ENCODE assay signal across 31 mouse cellular contexts in genomic region chrX:110109490-110109889, GRCm38 (mm10).
"Had no signal": no experiment of that assay in that cellular context is flagged by ENCODE, and none has a peak within 500 bp of the region (broad histone marks: within the 10 kb centered on the region; RNA-seq: fewer than 3 reads in every experiment).

No protein-coding gene starts in this region.

- H3K27me3 ChIP-seq: heart, embryonic 12.5 days; heart, embryonic 13.5 days; heart, embryonic 15.5 days; hindbrain, embryonic 12.5 days; hindbrain, embryonic 13.5 days; hindbrain, embryonic 15.5 days; intestine, embryonic 15.5 days; kidney, embryonic 15.5 days had no signal

- DNase-seq: heart, postnatal 10 days; heart, postnatal 14 days; heart, postnatal 36 days; heart, postnatal 4 days; kidney, adult 11 months; kidney, adult 18-20 months; kidney, adult 2 months; kidney, adult 8-10 months; kidney, adult 9 months; kidney, postnatal 10 days; kidney, postnatal 14 days; kidney, postnatal 25 days; kidney, postnatal 36 days; kidney, postnatal 4 days; layer of hippocampus, adult 9-11 months; layer of hippocampus, postnatal 36 days had no signal

- H3K4me1 ChIP-seq: heart, embryonic 10.5 days; heart, embryonic 12.5 days; heart, embryonic 13.5 days; heart, embryonic 15.5 days; hindbrain, embryonic 10.5 days; hindbrain, embryonic 12.5 days; hindbrain, embryonic 13.5 days; hindbrain, embryonic 15.5 days; intestine, embryonic 15.5 days; kidney, embryonic 15.5 days had no signal

- H3K9me3 ChIP-seq: heart, embryonic 10.5 days; heart, embryonic 13.5 days; heart, embryonic 15.5 days; hindbrain, embryonic 10.5 days; hindbrain, embryonic 12.5 days; hindbrain, embryonic 13.5 days; hindbrain, embryonic 15.5 days; intestine, embryonic 15.5 days; kidney, embryonic 15.5 days had no signal

- H3K9ac ChIP-seq: heart, embryonic 12.5 days; heart, embryonic 13.5 days; heart, embryonic 15.5 days; hindbrain, embryonic 12.5 days; hindbrain, embryonic 13.5 days; hindbrain, embryonic 14.5 days; hindbrain, embryonic 15.5 days; intestine, embryonic 15.5 days; kidney, embryonic 15.5 days had no signal

- H3K4me3 ChIP-seq: heart, embryonic 10.5 days; heart, embryonic 12.5 days; heart, embryonic 13.5 days; heart, embryonic 15.5 days; hindbrain, embryonic 10.5 days; hindbrain, embryonic 12.5 days; hindbrain, embryonic 13.5 days; hindbrain, embryonic 15.5 days; intestine, embryonic 15.5 days; kidney, embryonic 15.5 days; layer of hippocampus, adult 2 months; left cerebral cortex, adult 2 months had no signal

- H3K36me3 ChIP-seq: heart, embryonic 10.5 days; heart, embryonic 12.5 days; heart, embryonic 13.5 days; heart, embryonic 15.5 days; hindbrain, embryonic 10.5 days; hindbrain, embryonic 12.5 days; hindbrain, embryonic 13.5 days; hindbrain, embryonic 15.5 days; intestine, embryonic 15.5 days; kidney, embryonic 15.5 days had no signal

- H3K27ac ChIP-seq: heart, embryonic 10.5 days; heart, embryonic 13.5 days; heart, embryonic 15.5 days; hindbrain, embryonic 10.5 days; hindbrain, embryonic 12.5 days; hindbrain, embryonic 13.5 days; hindbrain, embryonic 14.5 days; hindbrain, embryonic 15.5 days; hindbrain, postnatal 0 days; intestine, embryonic 15.5 days; kidney, embryonic 15.5 days; kidney, postnatal 0 days; layer of hippocampus, adult 2 months; left cerebral cortex, adult 2 months had no signal
